Mouse (Mus musculus): ENCODE results near the gene Angptl8.

DNA sequence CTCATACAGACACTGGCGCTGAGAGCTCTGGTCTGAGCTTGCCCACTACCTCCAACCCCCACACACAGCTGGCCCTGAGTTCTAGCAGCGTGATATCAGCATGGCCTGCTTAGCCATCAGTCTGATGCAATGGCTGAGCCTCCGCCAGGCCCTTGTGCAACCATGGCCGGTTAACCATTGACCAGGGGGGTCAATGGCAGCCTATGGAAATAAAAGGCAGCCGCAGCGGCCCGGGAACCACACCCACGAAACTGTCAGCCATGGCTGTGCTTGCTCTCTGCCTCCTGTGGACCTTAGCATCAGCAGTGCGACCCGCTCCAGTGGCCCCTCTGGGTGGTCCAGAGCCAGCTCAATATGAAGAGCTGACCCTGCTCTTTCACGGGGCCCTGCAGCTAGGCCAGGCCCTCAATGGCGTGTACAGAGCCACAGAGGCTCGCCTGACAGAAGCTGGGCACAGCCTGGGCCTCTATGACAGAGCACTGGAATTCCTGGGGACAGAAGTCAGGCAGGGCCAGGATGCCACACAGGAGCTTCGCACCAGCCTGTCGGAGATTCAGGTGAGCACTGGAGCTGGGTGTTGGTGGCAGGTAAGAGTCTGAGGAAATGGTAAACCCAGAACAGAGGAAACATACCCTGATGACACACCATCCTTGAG, at the start of gene Angptl8:
- TF ChIP-seq POLR2A (IDR thresholded peaks at IDR 0.05; ENCODE audit: borderline replicate concordance, insufficient read depth, low read length) (no peak), CTCF (IDR thresholded peaks at IDR 0.05; ENCODE audit: borderline replicate concordance, insufficient read depth, low read depth, low read length) (no peak)

Data from cerebellum, adult 2 months (tissue).